Mouse (Mus musculus): Measurements from ENCODE around the gene Ggcx.

- peak; percentile 35 for TF ChIP-seq CTCF (IDR thresholded peaks at IDR 0.05)
- TF ChIP-seq EP300 (IDR thresholded peaks at IDR 0.05), result no peak
These were observed 1.1 kb downstream of the Ggcx start for GRCm38 (mm10) chr6:72415181-72415580.
